Mouse (Mus musculus): ENCODE results near the gene Mfap5. TPM values are rescaled to one million over a fixed set of nuclear protein-coding genes. Genes with fewer than 3 reads are reported as not detected.

Mfap5 gene
- total and polyA plus RNA-seq, 3 experiments: 0.15 to 0.42 (median 0.16) TPM

GRCm38 (mm10) chr6:122478062-122478461 is 27.6 kb upstream of the Mfap5 start:
- H3K27ac ChIP-seq (ENCODE audit: insufficient read depth, low read depth): no peak overlapping the region
- H3K4me3 ChIP-seq (replicated peaks in 1 of 3; ENCODE audit: low read depth in 2 of 3, low read length in 2 of 3, poor library complexity in 1 of 3): no peak overlapping the region
- H3K4me1 ChIP-seq (ENCODE audit: control insufficient read depth in 1 of 2, insufficient read depth in 2 of 2): no peaks in the 10 kb centered on the region
- no peak overlapping the region for H3K4me2 ChIP-seq (ENCODE audit: insufficient read depth, low read depth, poor library complexity, severe bottlenecking)
- no peaks in the 10 kb centered on the region for H3K9me3 ChIP-seq (replicated peaks; ENCODE audit: low read length)
- in situ Hi-C loops (cut with MboI; ENCODE audit: low pct_ligation_motif_present, low pct_unique_long_range_greater_than_20kb, low sequenced_read_pairs): no loop called here
- dilution Hi-C loops (cut with MboI; ENCODE audit: extremely low pct_ligation_motif_present, extremely low pct_unique_long_range_greater_than_20kb, low sequenced_read_pairs): no loop called here
- DNase-seq (ENCODE audit: extremely low read depth): no peak
- no peaks in the 10 kb centered on the region for H3K79me2 ChIP-seq (replicated peaks; ENCODE audit: control insufficient read depth, extremely low read depth, insufficient read depth, poor library complexity, severe bottlenecking)
- H3K36me3 ChIP-seq (replicated peaks in 1 of 2; ENCODE audit: control insufficient read depth in 1 of 2, insufficient read depth in 1 of 2, low read length in 1 of 2): no peaks in the 10 kb centered on the region
- TF ChIP-seq RAD21 (IDR thresholded peaks at IDR 0.05; ENCODE audit: low read depth, low read length) (no peak), MAZ (IDR thresholded peaks at IDR 0.05; ENCODE audit: low read depth, low read length) (no peak), MXI1 (IDR thresholded peaks at IDR 0.05; ENCODE audit: low read depth, low read length) (no peak)
- no peaks in the 10 kb centered on the region for H3K27me3 ChIP-seq (replicated peaks)
- H3K9ac ChIP-seq (ENCODE audit: insufficient read depth, low read depth): no peak overlapping the region

GRCm38 (mm10) chr6:122485401-122486296 is 20.0 kb upstream of the Mfap5 start:
- H3K27me3 ChIP-seq (replicated peaks): peaks cover 2% of the 10 kb centered on the region
- DNase-seq (ENCODE audit: extremely low read depth): no peak
- no peaks in the 10 kb centered on the region for H3K36me3 ChIP-seq (replicated peaks in 1 of 2; ENCODE audit: control insufficient read depth in 1 of 2, insufficient read depth in 1 of 2, low read length in 1 of 2)
- dilution Hi-C loops (cut with MboI; ENCODE audit: extremely low pct_ligation_motif_present, extremely low pct_unique_long_range_greater_than_20kb, low sequenced_read_pairs): no loop called here
- no peaks in the 10 kb centered on the region for H3K79me2 ChIP-seq (replicated peaks; ENCODE audit: control insufficient read depth, extremely low read depth, insufficient read depth, poor library complexity, severe bottlenecking)
- no peaks in the 10 kb centered on the region for H3K4me1 ChIP-seq (ENCODE audit: control insufficient read depth in 1 of 2, insufficient read depth in 2 of 2)
- H3K4me2 ChIP-seq (ENCODE audit: insufficient read depth, low read depth, poor library complexity, severe bottlenecking): no peak overlapping the region
- in situ Hi-C loops (cut with MboI; ENCODE audit: low pct_ligation_motif_present, low pct_unique_long_range_greater_than_20kb, low sequenced_read_pairs): no loop called here
- no peak for TF ChIP-seq ZMIZ1 (IDR thresholded peaks at IDR 0.05; ENCODE audit: low read depth, low read length)
- no peak for TF ChIP-seq TBP (conservative IDR thresholded peaks at IDR 0.05; ENCODE audit: low read depth, low read length)
- no peak for TF ChIP-seq ZKSCAN1 (IDR thresholded peaks at IDR 0.05; ENCODE audit: borderline replicate concordance, low read depth, low read length)
- no peak for TF ChIP-seq RCOR1 (conservative IDR thresholded peaks at IDR 0.05; ENCODE audit: low read depth, low read length)
- TF ChIP-seq IRF4 (IDR thresholded peaks at IDR 0.05; ENCODE audit: low read depth, low read length): no peak
- no peak for TF ChIP-seq POLR2A (IDR thresholded peaks at IDR 0.05; ENCODE audit: low read depth, low read length)
- no peak for TF ChIP-seq ZNF384 (IDR thresholded peaks at IDR 0.05; ENCODE audit: low read depth, low read length)
- TF ChIP-seq JUND (conservative IDR thresholded peaks at IDR 0.05; ENCODE audit: low read depth, low read length): no peak
- no peak for TF ChIP-seq E2F4 (IDR thresholded peaks at IDR 0.05; ENCODE audit: insufficient replicate concordance, low read depth, low read length)
- TF ChIP-seq MAFK (IDR thresholded peaks at IDR 0.05; ENCODE audit: insufficient replicate concordance, low read length): no peak
- TF ChIP-seq SMC3 (IDR thresholded peaks at IDR 0.05; ENCODE audit: low read depth, low read length): no peak
- no peak for TF ChIP-seq USF2 (conservative IDR thresholded peaks at IDR 0.05; ENCODE audit: low read depth, low read length)
- TF ChIP-seq NELFE (IDR thresholded peaks at IDR 0.05; ENCODE audit: low read depth, low read length): no peak
- TF ChIP-seq KAT2A (IDR thresholded peaks at IDR 0.05; ENCODE audit: insufficient replicate concordance, low read length): no peak
- no peak for TF ChIP-seq UBTF (IDR thresholded peaks at IDR 0.05; ENCODE audit: low read depth, low read length)
- no peak for TF ChIP-seq SIN3A (IDR thresholded peaks at IDR 0.05; ENCODE audit: low read length)
- H3K4me3 ChIP-seq (replicated peaks in 1 of 3; ENCODE audit: low read depth in 2 of 3, low read length in 2 of 3, poor library complexity in 1 of 3): no peak overlapping the region
- peaks cover 15% of the 10 kb centered on the region for H3K9me3 ChIP-seq (replicated peaks; ENCODE audit: low read length)
- no peak overlapping the region for H3K9ac ChIP-seq (ENCODE audit: insufficient read depth, low read depth)
- no peak overlapping the region for H3K27ac ChIP-seq (ENCODE audit: insufficient read depth, low read depth)
